Mouse (Mus musculus) ES-E14 (cell line): Measurements from ENCODE around the gene Avl9. TPM values are rescaled to one million over a fixed set of nuclear protein-coding genes. Genes with fewer than 3 reads are reported as not detected.

Experiments
- DNase-seq: peaks from one replicate; pipeline ENCODE4 v3.0.0-alpha.2; 2013; ENCODE audit warnings: low read depth, low spot score
- H3K27ac ChIP-seq: 2 replicates; pipeline ENCODE4 v1.5.1; 2012; ENCODE audit warnings: low read depth, mild to moderate bottlenecking, low read length, moderate library complexity, mixed read lengths; ENCODE audit not compliant: poor library complexity, insufficient read depth, severe bottlenecking
- H3K36me3 ChIP-seq: 2 replicates; pipeline ENCODE4 v1.6.1; 2012; ENCODE audit warnings: mild to moderate bottlenecking, low read length, moderate library complexity, mixed read lengths; ENCODE audit not compliant: control insufficient read depth, poor library complexity, insufficient read depth, severe bottlenecking
- H3K4me1 ChIP-seq, 2 experiments: fragments of 150-350 bp in 1 of 2; sonication (generic) in 1 of 2; 2 replicates each; pipeline ENCODE4 v1.6.1; 2012; ENCODE audit warnings: low read length in 2 of 2, mild to moderate bottlenecking in 1 of 2, mixed read lengths in 1 of 2; ENCODE audit not compliant: control insufficient read depth in 2 of 2, insufficient read depth in 2 of 2, poor library complexity in 1 of 2
- H3K4me3 ChIP-seq, 2 experiments: fragments of 150-350 bp in 1 of 2; sonication (generic) in 1 of 2; 2 replicates each; pipeline ENCODE4 v1.5.1; 2012; ENCODE audit warnings: low read length in 2 of 2, low read depth in 1 of 2, mild to moderate bottlenecking in 1 of 2, mixed read lengths in 1 of 2; ENCODE audit not compliant: insufficient read depth in 1 of 2, poor library complexity in 1 of 2, severe bottlenecking in 1 of 2
- H3K9ac ChIP-seq: 2 replicates; pipeline ENCODE4 v1.6.1; 2012; ENCODE audit warnings: low read depth, mild to moderate bottlenecking, low read length, mixed read lengths; ENCODE audit not compliant: poor library complexity, insufficient read depth, severe bottlenecking
- H3K9me3 ChIP-seq: fragments of 150-350 bp; sonication (generic); 2 replicates; pipeline ENCODE4 v1.6.1; 2012; ENCODE audit warnings: low read depth, mild to moderate bottlenecking, low read length; ENCODE audit not compliant: control insufficient read depth, insufficient read depth
- CHD2 ChIP-seq: IDR thresholded peaks from 2 replicates; pipeline ENCODE4 v1.6.1; 2014; ENCODE audit warnings: mild to moderate bottlenecking, low read depth, low read length, inconsistent platforms
- HCFC1 ChIP-seq: IDR thresholded peaks from 2 replicates; pipeline ENCODE4 v1.6.1; 2012; ENCODE audit warnings: low read length, inconsistent platforms, borderline replicate concordance; ENCODE audit not compliant: insufficient read depth
- MAFK ChIP-seq: IDR thresholded peaks from 2 replicates; pipeline ENCODE4 v1.6.1; 2014; ENCODE audit warnings: mild to moderate bottlenecking, low read depth, low read length, inconsistent platforms; ENCODE audit not compliant: insufficient read depth
- ZC3H11A ChIP-seq: IDR thresholded peaks from 2 replicates; pipeline ENCODE4 v1.6.1; 2012; ENCODE audit warnings: low read depth, mild to moderate bottlenecking, inconsistent platforms, low read length, borderline replicate concordance
- ZNF384 ChIP-seq: IDR thresholded peaks from 2 replicates; pipeline ENCODE4 v1.6.1; 2012; ENCODE audit warnings: low read depth, low read length, inconsistent platforms
- in situ Hi-C, 2 experiments: fragments of 600-800 bp; cut with MboI; formaldehyde crosslinking; loops; one replicate each; pipeline ENCODE4 v1.15.1; 2025; ENCODE audit warnings: low sequenced_read_pairs in 2 of 2, inconsistent platforms in 1 of 2; ENCODE audit not compliant: unreplicated experiment in 2 of 2
- total RNA-seq: library from RNA; depleted of rRNA; stranded (reverse); fragments of 300-350 nt; gene quantifications from 2 replicates; pipeline ENCODE4 v1.2.3, GENCODE M21; 2012; rRNA removed

The Avl9 gene
- total RNA-seq, 1 experiment = 12.9 TPM

DNA sequence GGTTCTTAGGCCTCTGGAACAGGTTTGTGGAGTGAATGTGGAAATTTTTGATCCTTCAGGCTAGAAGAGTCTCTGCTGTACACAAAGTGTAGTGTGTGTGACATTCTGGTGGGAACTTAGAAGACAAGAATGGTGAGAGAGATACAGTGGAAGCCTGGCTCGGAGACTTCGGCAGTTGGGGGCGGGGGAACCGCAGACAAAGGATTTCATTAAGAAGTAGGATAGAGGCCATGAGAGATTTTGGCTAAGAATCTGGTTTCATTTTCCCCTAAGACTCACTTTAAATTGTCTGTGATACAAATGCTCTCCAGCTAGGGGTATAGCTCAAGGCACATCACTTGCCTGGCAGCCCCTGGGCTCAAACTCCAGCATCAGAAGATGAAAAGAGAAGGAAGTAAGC, 90.3 kb downstream of the Avl9 start:
- no peaks in the 10 kb centered on the region for H3K36me3 ChIP-seq
- in situ Hi-C loops = loop anchor here in 1 of 2 experiments (10.0 to 25.0 kb wide), 2 partner anchors 100 to 732 kb away; partner anchors contain the start of gene Ppm1k
- H3K9me3 ChIP-seq = no peaks in the 10 kb centered on the region
- TF ChIP-seq CHD2 (no peak), MAFK (no peak), ZNF384 (no peak), HCFC1 (no peak), ZC3H11A (no peak)
- no peaks in the 10 kb centered on the region for H3K4me1 ChIP-seq
- H3K27ac ChIP-seq = no peak overlapping the region
- no peak overlapping the region for H3K4me3 ChIP-seq
- no peak for DNase-seq
- no peak overlapping the region for H3K9ac ChIP-seq

DNA sequence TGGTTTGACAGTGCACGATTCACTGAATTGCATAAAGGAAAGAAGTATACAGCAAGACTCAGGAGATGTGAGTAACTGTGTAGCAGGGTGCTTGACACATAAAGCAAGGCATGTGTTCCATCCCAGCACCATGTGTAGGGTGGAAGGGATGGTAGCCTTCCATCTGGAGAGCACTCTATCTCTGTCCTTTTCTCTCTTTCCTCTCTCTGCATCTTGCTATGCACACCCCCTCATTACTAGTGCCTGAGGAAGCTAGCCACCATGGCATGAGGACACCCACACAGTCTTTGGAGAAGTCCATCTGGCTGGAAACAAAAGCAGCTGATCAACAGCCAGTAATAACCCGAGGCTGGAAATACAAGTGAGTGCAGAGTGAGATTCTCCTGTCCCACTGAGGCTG, 91.5 kb downstream of the Avl9 start:
- Histone ChIP-seq H3K4me1 (no peaks in the 10 kb centered on the region), H3K9me3 (no peaks in the 10 kb centered on the region), H3K9ac (no peak overlapping the region), H3K36me3 (no peaks in the 10 kb centered on the region), H3K27ac (no peak overlapping the region), H3K4me3 (no peak overlapping the region)
- TF ChIP-seq CHD2 (no peak), MAFK (no peak), HCFC1 (no peak), ZC3H11A (no peak), ZNF384 (no peak)
- in situ Hi-C loops = loop anchor here in 1 of 2 experiments (10.0 to 25.0 kb wide), 2 partner anchors 99 to 731 kb away; partner anchors contain the start of gene Ppm1k
- DNase-seq = no peak

DNA sequence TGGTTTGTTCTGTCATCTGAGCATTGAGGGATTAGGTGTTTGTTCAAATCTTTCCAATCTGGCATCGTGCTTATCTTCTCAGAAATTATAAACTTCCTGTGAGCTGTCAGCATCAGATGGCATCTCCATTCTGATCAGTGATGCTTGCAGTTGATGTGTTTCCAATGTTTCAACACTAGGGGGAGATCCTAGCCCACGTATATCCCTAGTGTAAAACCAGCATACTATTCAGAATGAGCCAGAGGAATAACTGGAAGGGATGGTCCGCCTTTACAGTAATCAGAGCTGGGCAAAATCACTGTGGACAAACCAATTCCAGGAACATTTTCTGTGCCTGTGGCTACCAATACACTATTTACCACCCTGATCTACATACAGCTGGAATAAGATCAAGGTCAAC, 94.0 kb downstream of the Avl9 start:
- Histone ChIP-seq H3K4me1 (no peaks in the 10 kb centered on the region), H3K36me3 (no peaks in the 10 kb centered on the region), H3K27ac (no peak overlapping the region), H3K9me3 (no peaks in the 10 kb centered on the region), H3K4me3 (no peak overlapping the region), H3K9ac (no peak overlapping the region)
- TF ChIP-seq ZC3H11A (peak; percentile 84), CHD2 (no peak), MAFK (no peak), HCFC1 (no peak)
- no peak for DNase-seq
- in situ Hi-C loops = loop anchor here in 1 of 2 experiments (10.0 to 25.0 kb wide), 2 partner anchors 96 to 729 kb away; partner anchors contain the start of gene Ppm1k

Other genes with a start within 250 kb of the Avl9 start
- 0.18 and 0.26 TPM in 2 replicates for gene Pde1c, start 145.8 kb upstream of the Avl9 start, total RNA-seq
- gene Lsm5, start 10.2 kb upstream of the Avl9 start, total RNA-seq = 72.5 and 122 TPM in 2 replicates
- 19.8 and 24.8 TPM in 2 replicates for gene Kbtbd2, start 82.9 kb downstream of the Avl9 start, total RNA-seq
- gene Fkbp9, start 117.2 kb downstream of the Avl9 start, total RNA-seq = 204 and 345 TPM in 2 replicates
- gene Nt5c3, start 209.0 kb downstream of the Avl9 start, total RNA-seq = 15.6 and 17.7 TPM in 2 replicates
- 0.36 TPM in 1 of 2 replicates, not detected in the other for gene Vmn1r4, start 209.1 kb downstream of the Avl9 start, total RNA-seq